Mouse (Mus musculus) adrenal gland, postnatal 10 days (tissue): ENCODE results near the gene Spryd3. TPM values are rescaled to one million over a fixed set of nuclear protein-coding genes. Genes with fewer than 3 reads are reported as not detected.
"Not testable (repeated sequence)": the region's sequence is repeated elsewhere in the genome, so short reads cannot be mapped to it uniquely, and the experiment has no call there.

Source experiments
- DNase-seq: peaks from one replicate; pipeline ENCODE4 v3.0.0; 2021; ENCODE audit warnings: mixed read lengths
- long read RNA-seq, 2 experiments: library from polyadenylated mRNA; stranded (forward); transcript quantifications; one replicate each; pipeline ENCODE4 v2.0.0; 2021
- total RNA-seq, 2 experiments: library from RNA; stranded (reverse); gene quantifications; 2 replicates each; pipeline ENCODE4 v1.2.3; 2021

The Spryd3 gene
- total RNA-seq, result 10 to 100 TPM; 27.4 to 31.5 TPM
- long read RNA-seq, experiment 1, transcript Spryd3-203 (11 exons, 2,456 nt), result major isoform, 59 of 69 reads
- long read RNA-seq, experiment 1, partial matches to known transcripts, result 5 of 69 reads
- long read RNA-seq, experiment 1, other reads (novel, unspliced or antisense), result 5 of 69 reads
- long read RNA-seq, experiment 2, transcript Spryd3-203 (11 exons, 2,456 nt), result major isoform, 17 of 18 reads
- long read RNA-seq, experiment 2, partial matches to known transcripts, result 0 of 18 reads
- long read RNA-seq, experiment 2, other reads (novel, unspliced or antisense), result 1 of 18 reads

GRCm38 (mm10) chr15:102136129-102136758 is at the start of gene Spryd3:
Gene Spryd3, minus strand, starts transcription at chr15:102136234.
- peak; percentile 99 for DNase-seq

DNA sequence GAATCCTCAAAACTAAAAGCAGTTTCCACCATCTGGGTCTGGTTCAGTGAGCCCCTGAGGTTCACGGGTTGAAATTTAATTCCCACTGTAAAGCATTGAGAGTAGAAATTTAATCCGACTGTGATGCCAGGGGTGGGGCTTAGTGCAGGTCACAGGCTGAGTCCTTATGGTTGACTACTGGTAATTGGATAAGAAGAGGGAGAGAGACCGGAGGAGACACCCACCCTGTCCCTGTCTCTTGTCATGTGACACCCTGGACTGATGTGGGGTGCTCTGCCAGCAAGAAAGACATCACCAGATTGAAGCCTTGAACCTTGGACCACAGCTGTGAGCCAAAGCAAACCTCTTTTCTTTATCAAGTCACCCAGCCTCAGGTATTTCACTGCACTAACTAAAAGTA is 47.0 kb upstream of the Spryd3 start:
- no peak for DNase-seq

DNA sequence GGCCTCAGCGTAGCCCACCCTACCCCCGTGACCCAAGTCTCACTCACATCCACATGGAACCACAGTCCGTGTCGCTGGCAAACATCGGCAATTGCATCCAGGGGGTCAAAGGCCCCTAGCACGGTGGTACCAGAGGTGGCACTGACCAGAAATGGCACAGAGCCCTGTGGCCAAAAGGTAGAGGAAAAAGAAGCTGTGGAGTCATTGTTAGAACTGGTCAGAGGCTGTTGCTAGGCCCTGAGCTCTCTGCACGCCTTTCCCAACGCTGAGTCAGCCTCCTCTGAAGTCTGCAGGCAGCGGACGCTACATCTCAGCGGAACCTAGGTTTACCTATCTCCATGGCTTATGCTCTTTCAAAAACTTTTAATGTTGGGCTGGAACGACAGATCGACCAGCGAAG is 43.9 kb upstream of the Spryd3 start:
- DNase-seq, result no peak

DNA sequence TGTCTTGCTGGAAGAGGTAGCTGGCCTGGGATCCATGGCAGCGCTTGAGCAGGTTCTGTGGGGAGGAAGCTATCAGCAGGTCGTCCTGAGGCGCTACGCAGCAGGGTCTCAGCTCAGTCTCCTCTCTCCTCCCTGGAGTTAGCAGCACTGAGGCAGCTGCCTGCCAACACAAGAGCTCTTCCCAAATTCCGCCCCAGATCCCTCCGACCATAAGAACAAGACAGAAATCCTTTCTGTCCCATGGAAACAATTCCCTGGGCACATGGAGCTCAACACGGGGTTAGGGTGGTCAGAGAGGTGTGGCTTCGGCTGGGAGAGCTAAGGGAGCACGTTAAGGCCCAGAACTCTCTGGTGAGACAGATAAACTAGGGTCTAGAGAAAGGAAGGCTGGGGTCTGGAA is 43.1 kb upstream of the Spryd3 start:
- no peak for DNase-seq

DNA sequence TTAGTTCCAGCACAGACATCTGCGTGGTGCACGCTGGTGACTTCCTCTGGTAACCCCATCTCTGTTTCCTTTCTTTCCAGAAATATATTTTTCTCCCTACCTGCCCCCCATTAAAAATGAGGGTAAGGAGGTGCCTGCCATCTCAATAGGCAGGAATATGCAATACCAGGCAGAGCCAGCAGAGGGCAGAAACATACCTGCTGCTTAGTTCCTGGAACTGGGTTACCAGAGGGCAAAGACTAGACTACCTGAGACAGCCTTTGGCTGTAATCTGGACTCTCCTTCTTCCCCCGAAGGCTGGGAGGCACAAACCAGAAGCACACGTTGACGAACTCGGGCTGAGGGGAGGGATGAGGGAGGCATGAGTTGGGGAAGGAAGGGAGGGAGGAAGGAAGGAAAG is 42.2 kb upstream of the Spryd3 start:
- peak; percentile 90 for DNase-seq

- peak; percentile 33 for DNase-seq
Measured at GRCm38 (mm10) chr15:102177417-102177816, 41.4 kb upstream of the Spryd3 start.

GRCm38 (mm10) chr15:102176571-102177316 is 40.7 kb upstream of the Spryd3 start:
- peak; percentile 56 for DNase-seq

GRCm38 (mm10) chr15:102175736-102176319 is 39.8 kb upstream of the Spryd3 start:
- DNase-seq, result no peak

DNA sequence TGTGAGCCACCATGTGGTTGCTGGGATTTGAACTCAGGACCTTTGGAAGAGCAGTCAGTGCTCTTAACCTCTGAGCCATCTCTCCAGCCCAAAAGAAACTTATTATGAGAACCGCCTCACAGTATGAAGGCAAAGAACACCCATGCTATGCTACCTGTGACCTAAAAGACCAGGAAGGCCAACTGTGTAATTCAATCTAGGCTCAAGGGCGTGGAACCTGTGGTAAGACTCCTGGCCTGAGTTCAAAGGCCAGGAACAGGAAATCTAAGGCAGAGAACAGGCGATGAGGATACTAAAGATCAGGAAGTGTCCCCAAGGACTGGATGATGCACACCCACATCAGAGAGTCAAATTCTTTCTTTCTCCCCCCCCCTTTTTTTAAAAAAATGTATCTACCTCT is 37.5 kb upstream of the Spryd3 start:
- no peak for DNase-seq

DNA sequence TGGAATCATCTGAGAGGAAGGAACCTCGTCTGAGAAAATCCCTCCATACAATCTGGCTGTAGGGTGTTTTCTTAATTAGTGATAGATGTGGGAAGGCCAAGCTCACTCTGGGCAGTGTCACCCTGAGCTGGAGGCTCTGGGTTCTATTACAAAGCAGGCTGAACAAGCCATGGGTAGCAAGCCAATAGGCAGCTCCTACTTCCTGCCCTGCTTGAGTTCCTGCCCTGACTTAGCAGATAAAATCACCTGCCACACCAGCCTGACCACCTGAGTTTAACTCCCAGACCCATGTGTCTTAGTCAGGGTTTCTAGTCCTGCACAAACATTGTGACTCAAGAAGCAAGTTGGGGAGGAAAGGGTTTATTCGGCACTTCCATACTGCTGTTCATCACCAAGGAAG is 33.0 kb upstream of the Spryd3 start:
- DNase-seq, result no peak

DNA sequence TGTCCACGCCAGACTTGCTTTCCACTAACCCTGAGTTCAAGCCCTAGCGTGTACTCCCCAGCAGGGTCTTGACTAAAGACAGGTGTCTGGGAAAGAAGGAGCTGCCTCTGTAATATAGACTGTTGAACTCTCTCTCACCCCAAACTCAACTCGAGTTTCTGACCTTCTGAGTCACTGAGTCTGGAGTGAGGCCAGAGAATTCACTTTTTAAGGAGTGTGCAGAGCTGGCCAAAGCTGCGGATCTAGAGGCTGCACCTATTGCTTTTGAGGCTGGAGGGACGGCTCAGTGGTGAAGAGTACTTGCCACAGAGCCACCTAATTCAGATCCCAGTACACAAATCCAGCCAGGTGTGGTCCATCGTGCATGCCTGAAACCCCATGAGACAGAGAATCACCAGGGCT is 31.6 kb upstream of the Spryd3 start:
- DNase-seq, result peak; percentile 63

DNA sequence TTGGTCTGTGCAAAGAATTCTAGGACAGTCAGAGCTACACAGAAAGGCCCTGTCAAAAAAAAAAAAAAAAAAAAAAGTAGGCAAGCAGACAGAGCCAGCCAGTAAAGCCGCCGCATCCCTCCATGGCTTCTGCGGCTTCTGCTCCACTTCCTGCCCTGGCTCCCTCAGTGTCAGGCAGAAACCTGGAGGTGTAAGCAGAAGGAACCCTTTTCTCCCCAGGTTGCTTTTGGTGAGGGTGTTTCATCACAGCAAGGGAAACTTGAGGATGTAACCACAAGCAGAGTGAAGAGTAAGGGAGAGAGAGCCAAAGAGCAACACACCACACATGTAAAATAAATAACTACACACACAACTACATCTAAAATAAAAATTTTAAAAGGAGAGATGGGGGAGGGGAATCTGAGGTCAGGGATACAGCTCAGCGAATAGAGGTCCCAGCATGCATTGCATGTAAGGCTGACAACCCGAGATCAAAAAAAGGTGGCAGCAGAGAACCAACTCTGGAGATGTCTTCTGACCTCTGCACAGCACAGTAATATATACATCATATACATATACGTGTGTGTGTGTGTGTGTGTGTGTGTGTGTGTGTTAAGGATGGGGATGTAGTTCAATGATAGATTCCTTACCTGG is 29.6 kb upstream of the Spryd3 start:
- no peak for DNase-seq

DNA sequence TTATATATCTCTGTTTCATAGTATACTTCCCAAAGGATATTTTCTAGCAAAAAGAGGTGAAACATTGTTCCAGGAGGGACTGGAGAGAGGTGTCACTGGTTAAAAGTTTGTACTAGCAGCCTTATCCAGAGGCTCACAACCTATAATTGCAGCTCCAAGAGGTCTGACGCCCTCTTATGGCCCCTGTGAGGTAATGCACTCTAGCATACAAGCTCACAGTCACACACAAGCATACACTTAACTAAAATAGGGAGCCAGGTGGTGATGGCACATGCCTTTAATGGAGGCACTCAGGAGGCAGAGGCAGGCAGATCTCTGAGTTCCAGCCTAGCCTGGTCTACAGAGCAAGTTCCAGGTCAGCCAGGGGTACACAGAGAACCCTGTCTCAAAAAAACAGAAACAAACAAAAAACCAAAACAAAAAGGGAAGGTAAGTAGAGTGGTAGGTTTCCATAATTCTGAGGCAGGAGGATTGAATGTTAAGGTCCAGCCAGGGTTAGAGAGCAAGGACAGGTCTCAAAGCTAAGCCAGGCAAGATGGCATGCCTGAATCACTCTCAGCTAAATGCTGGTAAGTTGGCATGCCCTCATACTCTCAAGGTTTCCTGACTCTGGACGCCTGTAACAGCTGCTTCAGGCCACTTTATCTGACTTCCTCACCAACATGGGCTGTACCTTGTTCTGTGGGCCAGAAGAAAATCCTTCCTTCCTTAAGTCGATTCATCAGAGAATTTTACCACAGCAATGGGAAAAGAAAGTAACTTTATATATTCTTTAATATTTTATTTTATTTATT is 28.1 kb upstream of the Spryd3 start:
- DNase-seq, result no peak

DNA sequence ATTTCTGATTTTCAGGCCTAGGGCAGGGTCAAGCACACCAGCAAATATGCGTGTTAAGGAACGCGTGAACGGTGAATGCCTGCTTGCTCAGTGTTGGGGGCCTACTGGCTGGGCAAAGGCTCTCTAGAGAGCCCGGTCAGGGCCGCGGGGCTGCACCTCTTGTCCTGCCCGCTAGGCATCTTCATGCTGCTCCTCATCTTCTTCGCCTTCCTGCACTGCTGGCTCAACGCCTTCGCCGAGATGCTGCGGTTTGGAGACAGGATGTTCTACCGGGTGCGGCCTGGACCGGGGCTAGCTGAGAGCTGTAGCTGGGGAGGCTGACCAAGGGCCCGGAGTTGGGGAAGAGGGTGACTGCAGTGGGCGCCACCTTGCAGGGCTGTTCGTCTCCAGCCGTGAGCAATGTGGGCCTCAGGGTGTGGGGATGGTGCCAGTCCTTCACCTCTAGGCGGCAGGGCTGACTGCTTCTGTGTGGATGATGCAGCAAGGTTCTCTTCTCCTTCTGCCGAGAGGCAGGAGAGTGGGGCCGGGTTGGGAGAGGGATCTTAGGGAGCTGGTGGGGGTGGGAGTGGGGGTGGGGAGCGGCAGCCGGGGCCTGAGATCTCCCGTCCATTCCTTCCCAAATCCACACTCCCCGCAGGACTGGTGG is 24.5 kb upstream of the Spryd3 start:
- DNase-seq, result no peak

DNA sequence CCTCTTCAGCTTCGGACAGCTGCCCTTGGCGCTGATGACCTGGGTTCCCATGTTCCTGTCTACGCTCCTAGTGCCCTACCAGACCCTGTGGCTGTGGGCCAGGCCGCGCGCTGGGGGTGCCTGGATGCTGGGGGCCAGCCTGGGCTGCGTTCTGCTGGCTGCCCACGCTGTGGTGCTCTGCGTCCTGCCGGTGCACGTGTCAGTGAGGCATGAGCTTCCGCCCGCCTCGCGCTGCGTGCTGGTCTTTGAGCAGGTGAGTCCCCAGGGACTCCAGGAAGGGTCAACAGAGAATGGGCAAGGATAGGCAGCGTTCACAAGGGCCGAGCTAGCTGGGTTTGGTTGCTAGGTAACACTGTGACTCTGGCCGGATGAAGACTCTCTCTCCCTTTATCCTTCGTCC is 20.8 kb upstream of the Spryd3 start:
- DNase-seq, result no peak

GRCm38 (mm10) chr15:102155006-102155405 is 19.0 kb upstream of the Spryd3 start:
- not testable (repeated sequence) for DNase-seq

GRCm38 (mm10) chr15:102152646-102153045 is 16.6 kb upstream of the Spryd3 start:
- no peak for DNase-seq

DNA sequence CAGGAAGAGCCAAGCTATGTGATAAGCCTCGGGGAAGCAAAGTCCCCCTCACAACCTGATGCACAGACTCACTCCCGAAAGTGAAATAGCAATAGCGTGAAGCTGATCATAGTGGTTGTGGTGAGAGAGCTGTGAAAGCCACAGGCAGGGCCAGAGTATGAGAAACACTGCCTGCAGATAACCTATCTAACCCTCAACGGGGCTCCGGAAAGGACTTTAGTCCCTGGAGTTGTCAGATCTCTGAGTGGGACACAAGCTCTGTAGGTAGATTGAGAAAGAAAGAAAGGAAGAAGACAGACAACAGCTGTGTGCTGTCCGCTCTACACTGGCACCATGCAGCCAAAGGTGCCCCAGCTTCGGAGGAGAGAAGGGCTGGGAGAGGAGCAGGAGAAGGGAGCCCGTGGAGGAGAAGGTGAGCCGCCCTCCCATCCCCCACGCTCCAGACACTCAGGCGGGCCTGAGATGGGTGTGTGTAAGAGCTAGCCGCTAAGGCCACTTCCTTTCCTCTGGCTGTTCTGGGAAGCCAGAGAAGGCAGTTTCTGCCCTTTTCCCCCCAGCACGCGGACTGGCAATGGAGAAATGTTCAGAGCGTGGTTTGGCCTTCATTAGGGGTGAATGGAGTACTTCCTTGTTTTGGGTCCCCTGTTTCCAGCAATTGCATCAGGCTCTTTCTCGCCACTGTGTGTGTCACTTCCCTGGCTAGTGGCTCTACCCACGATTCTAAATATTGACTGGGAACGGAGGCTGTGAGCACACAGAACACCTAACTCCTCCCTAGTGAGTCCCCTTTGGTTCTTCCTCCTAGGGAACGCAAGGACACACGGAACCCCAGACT is 14.5 kb upstream of the Spryd3 start, which contains the start of gene Soat2:
TSS of gene Soat2 (plus strand) at position 226 of the 835 bp plus-strand sequence.
- DNase-seq, result peak; percentile 48

DNA sequence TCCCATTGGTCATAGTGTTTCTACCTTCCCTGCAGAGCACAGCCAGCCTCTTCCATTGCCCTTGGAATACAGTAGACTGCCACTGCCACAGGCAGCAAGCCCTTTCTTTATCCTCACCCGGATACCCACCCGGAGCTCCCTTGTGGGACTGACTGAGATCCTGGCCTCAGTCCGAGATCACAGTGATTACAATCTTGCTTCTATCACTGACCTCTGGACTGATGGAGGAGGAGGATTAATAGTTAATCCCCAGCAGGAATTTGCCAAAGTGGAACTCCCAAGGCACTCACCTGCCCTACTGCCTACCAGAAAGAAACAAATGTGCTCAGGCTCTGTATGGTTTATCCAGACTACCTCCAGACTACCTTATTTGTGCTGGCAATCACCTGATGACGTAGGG is 13.5 kb upstream of the Spryd3 start:
- DNase-seq, result no peak
